Mouse (Mus musculus): ENCODE results near the gene Chrnd. TPM values are rescaled to one million over a fixed set of nuclear protein-coding genes. Genes with fewer than 3 reads are reported as not detected.

Gene Chrnd
- polyA plus RNA-seq, 2 experiments = 6.2 to 12.4 TPM

DNA sequence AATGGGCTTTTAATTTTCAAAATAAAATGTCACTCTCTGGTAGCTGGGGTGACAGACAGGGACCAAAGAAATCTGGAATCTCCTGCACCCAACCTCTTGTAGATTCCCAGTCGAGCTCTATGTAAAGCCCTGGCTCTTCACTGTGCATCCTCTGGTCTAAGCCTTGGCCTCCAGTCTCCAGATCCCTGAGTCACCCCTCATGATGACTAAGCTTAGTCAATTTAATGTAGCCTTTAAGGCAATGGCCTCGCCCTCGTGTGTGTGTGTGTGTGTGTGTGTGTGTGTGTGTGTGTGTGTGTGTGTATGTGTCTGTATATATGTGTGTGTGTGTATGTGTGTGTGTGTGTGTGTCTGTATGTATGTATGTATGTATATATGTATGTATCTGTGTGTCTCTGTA, 31.0 kb upstream of the Chrnd start:
- H3K27me3 ChIP-seq (ENCODE audit: control insufficient read depth, insufficient read depth, low read length) = peaks cover 53% of the 10 kb centered on the region
- 69% methylated on average over 3 of the region's 3 CpGs for WGBS

DNA sequence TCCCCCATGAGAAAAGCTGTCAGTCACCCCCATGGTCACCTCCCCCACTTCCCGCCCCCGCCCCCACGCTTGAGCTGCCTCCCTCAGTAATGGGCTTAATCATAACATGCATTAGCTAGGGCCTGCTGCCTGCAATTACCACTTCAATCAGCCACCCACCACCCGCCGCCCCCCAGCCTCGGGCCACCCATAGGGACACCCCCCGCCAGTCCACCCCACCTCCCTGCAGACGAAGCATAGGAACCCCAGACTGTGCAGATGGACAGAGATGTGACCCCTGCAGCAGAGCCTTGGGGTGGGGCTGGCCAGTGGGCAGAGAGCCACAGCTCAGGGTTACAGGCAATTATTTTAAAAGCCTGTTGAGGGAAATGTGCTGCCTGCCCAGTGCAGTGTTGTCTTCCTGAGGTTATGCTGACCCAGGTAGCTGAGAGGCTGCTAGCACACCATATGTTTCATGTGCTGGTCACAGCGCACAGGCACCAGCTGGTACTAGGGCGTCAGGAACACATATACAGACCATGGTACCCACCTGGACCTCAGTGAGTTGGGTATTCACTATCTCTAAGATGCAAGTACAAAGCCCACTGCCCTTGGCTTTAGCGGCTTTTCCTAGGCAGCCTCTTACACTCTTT, 26.1 kb upstream of the Chrnd start:
- Histone ChIP-seq H3K9ac (ENCODE audit: low read depth, low read length, severe bottlenecking) (no peak overlapping the region), H3K4me2 (replicated peaks; ENCODE audit: low read depth, low read length, severe bottlenecking) (no peak overlapping the region), H3K4me1 (ENCODE audit: control insufficient read depth, insufficient read depth, low read length) (no peaks in the 10 kb centered on the region), H3K9me3 (ENCODE audit: control insufficient read depth, low read length) (no peaks in the 10 kb centered on the region), H3K36me3 (ENCODE audit: control insufficient read depth, insufficient read depth, low read length) (no peaks in the 10 kb centered on the region), H3K27ac (replicated peaks; ENCODE audit: low read depth, low read length) (no peak overlapping the region), H3K4me3 (replicated peaks; ENCODE audit: low read length) (no peak overlapping the region), H3K27me3 (ENCODE audit: control insufficient read depth, insufficient read depth, low read length) (peaks cover 22% of the 10 kb centered on the region)
- 30% methylated on average over 4 of the region's 11 CpGs for WGBS
- no peak for TF ChIP-seq POLR2A (IDR thresholded peaks at IDR 0.05; ENCODE audit: borderline replicate concordance, extremely low read depth, insufficient read depth, insufficient read length)
- DNase-seq (ENCODE audit: low spot score) (no peak), ATAC-seq (ENCODE audit: low FRiP score, low read depth) (no peak)

More for the DNA sequence above, 31.0 kb upstream of the Chrnd start:
- Histone ChIP-seq H3K4me1 (ENCODE audit: control insufficient read depth, insufficient read depth, low read length) (peaks cover 4% of the 10 kb centered on the region; the same call in 1 of the 2 replicates), H3K9ac (ENCODE audit: low read depth, low read length, severe bottlenecking) (no peak overlapping the region), H3K9me3 (ENCODE audit: control insufficient read depth, low read length) (no peaks in the 10 kb centered on the region), H3K27ac (replicated peaks; ENCODE audit: low read depth, low read length) (no peak overlapping the region), H3K4me2 (replicated peaks; ENCODE audit: low read depth, low read length, severe bottlenecking) (no peak overlapping the region), H3K36me3 (ENCODE audit: control insufficient read depth, insufficient read depth, low read length) (no peaks in the 10 kb centered on the region), H3K4me3 (replicated peaks; ENCODE audit: low read length) (no peak overlapping the region)
- TF ChIP-seq POLR2A (IDR thresholded peaks at IDR 0.05; ENCODE audit: borderline replicate concordance, extremely low read depth, insufficient read depth, insufficient read length) = no peak
- ATAC-seq (ENCODE audit: low FRiP score, low read depth) = no peak
- no peak for DNase-seq (ENCODE audit: low spot score)

DNA sequence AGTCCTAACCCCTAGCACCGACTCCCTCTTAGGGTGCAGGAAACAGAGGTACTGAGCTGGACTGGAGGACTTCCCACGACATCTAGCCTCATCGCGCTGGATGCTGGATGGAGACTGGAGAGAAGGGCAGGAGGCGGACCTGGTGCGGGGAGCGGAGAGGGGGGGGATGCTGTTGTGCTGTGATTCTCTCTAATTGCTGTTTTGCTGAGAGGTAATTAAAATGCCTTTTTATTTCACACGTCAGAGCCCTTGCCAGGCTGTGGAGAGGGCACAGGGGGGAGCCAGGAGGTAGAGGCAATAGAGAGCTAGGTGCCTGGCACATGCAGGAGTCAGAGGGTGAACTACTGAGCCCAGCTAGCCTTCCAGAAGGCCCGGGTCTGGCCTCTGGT, 25.6 kb upstream of the Chrnd start:
- WGBS = 38% methylated on average over 9 of the region's 9 CpGs
- H3K4me3 ChIP-seq (replicated peaks; ENCODE audit: low read length) = no peak overlapping the region
- H3K4me2 ChIP-seq (replicated peaks; ENCODE audit: low read depth, low read length, severe bottlenecking) = no peak overlapping the region
- no peaks in the 10 kb centered on the region for H3K36me3 ChIP-seq (ENCODE audit: control insufficient read depth, insufficient read depth, low read length)
- TF ChIP-seq POLR2A (IDR thresholded peaks at IDR 0.05; ENCODE audit: borderline replicate concordance, extremely low read depth, insufficient read depth, insufficient read length) = no peak
- no peak for DNase-seq (ENCODE audit: low spot score)
- no peaks in the 10 kb centered on the region for H3K4me1 ChIP-seq (ENCODE audit: control insufficient read depth, insufficient read depth, low read length)
- H3K27me3 ChIP-seq (ENCODE audit: control insufficient read depth, insufficient read depth, low read length) = peaks cover 23% of the 10 kb centered on the region
- H3K9ac ChIP-seq (ENCODE audit: low read depth, low read length, severe bottlenecking) = no peak overlapping the region
- no peak for ATAC-seq (ENCODE audit: low FRiP score, low read depth)
- H3K9me3 ChIP-seq (ENCODE audit: control insufficient read depth, low read length) = no peaks in the 10 kb centered on the region
- no peak overlapping the region for H3K27ac ChIP-seq (replicated peaks; ENCODE audit: low read depth, low read length)

DNA sequence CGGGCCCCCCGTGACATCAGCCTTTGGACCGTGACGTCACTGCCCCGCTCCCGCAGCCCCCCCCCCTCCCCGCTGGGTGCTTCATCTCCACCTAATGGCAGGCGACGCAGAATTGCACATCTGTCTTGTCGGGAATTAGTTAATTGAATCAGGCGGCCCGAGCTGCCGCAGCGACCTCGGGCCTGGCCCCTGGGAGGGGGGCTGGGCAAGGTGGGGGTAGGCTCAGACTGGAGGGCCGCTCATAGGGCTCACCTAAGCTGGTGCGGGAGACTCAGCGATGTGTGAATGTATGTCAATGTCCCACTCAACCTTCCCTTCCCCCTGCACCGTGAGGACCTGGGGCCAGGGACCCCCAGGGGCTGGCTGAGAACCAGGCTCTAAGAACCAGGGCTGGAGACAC, 19.9 kb upstream of the Chrnd start:
- Histone ChIP-seq H3K27me3 (ENCODE audit: control insufficient read depth, insufficient read depth, low read length) (peaks cover 26% of the 10 kb centered on the region), H3K4me1 (ENCODE audit: control insufficient read depth, insufficient read depth, low read length) (0 out of 2 replicates have a peak, but pooled peaks cover 4% of the 10 kb centered on the region), H3K4me2 (replicated peaks; ENCODE audit: low read depth, low read length, severe bottlenecking) (no peak overlapping the region), H3K4me3 (replicated peaks; ENCODE audit: low read length) (no peak overlapping the region), H3K36me3 (ENCODE audit: control insufficient read depth, insufficient read depth, low read length) (no peaks in the 10 kb centered on the region), H3K9ac (ENCODE audit: low read depth, low read length, severe bottlenecking) (no peak overlapping the region), H3K27ac (replicated peaks; ENCODE audit: low read depth, low read length) (no peak overlapping the region), H3K9me3 (ENCODE audit: control insufficient read depth, low read length) (no peaks in the 10 kb centered on the region)
- DNase-seq (ENCODE audit: low spot score) (no peak), ATAC-seq (ENCODE audit: low FRiP score, low read depth) (no peak; the same call in 1 of the 2 replicates)
- no peak for TF ChIP-seq POLR2A (IDR thresholded peaks at IDR 0.05; ENCODE audit: borderline replicate concordance, extremely low read depth, insufficient read depth, insufficient read length)
- WGBS = 12% methylated on average over 4 of the region's 19 CpGs

DNA sequence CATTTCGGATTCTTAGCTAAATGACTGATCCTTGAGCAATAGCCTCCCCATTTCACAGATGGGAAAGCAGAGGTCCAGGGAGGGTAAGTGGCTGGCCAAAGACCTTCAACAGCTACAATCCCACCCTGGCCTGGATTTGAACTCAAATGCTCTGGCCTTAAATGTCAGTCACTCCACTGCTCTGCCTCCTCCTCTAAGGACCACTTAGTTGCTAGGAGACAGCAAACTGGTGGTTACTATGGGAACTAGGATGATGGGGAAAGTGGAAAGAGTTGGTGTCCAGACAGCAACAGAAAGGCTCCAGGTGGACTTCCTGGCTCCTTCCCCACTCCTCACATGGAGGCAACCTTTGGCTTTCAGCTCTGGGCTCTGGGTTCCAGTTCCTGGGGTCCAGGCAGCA, 19.1 kb upstream of the Chrnd start:
- Histone ChIP-seq H3K4me1 (ENCODE audit: control insufficient read depth, insufficient read depth, low read length) (peaks cover 11% of the 10 kb centered on the region; the same call in 1 of the 2 replicates), H3K27me3 (ENCODE audit: control insufficient read depth, insufficient read depth, low read length) (peaks cover 27% of the 10 kb centered on the region), H3K4me2 (replicated peaks; ENCODE audit: low read depth, low read length, severe bottlenecking) (no peak overlapping the region), H3K9ac (ENCODE audit: low read depth, low read length, severe bottlenecking) (no peak overlapping the region), H3K4me3 (replicated peaks; ENCODE audit: low read length) (no peak overlapping the region), H3K27ac (replicated peaks; ENCODE audit: low read depth, low read length) (no peak overlapping the region), H3K36me3 (ENCODE audit: control insufficient read depth, insufficient read depth, low read length) (no peaks in the 10 kb centered on the region), H3K9me3 (ENCODE audit: control insufficient read depth, low read length) (no peaks in the 10 kb centered on the region)
- ATAC-seq (ENCODE audit: low FRiP score, low read depth) = no peak
- DNase-seq (ENCODE audit: low spot score) = no peak
- TF ChIP-seq POLR2A (IDR thresholded peaks at IDR 0.05; ENCODE audit: borderline replicate concordance, extremely low read depth, insufficient read depth, insufficient read length) = no peak
- 95% methylated on average over 1 of the region's 1 CpGs for WGBS
